Mouse (Mus musculus) kidney, embryonic 16.5 days (tissue): ENCODE measurements around the gene Usp10. TPM values are rescaled to one million over a fixed set of nuclear protein-coding genes. Genes with fewer than 3 reads are reported as not detected.

Experiments used
- ATAC-seq: fragments of 200-750 bp; cut with Nextera tagmentation; 2 replicates; pipeline ENCODE4 v1.8.0; 2017; ENCODE audit warnings: moderate TSS enrichment; ENCODE audit not compliant: low FRiP score, low TSS enrichment
- H3K27ac ChIP-seq: fragments of 300-500 bp; sonication (generic); 2 replicates; pipeline ENCODE4 v1.5.1; 2014; ENCODE audit warnings: low read length
- H3K27me3 ChIP-seq: fragments of 300-500 bp; sonication (generic); 2 replicates; pipeline ENCODE4 v1.6.1; 2014; ENCODE audit warnings: low read length, control low read depth, mixed read lengths; ENCODE audit not compliant: insufficient read depth
- H3K36me3 ChIP-seq: fragments of 300-500 bp; sonication (generic); 2 replicates; pipeline ENCODE4 v1.6.1; 2014; ENCODE audit warnings: low read length, control low read depth, mixed read lengths; ENCODE audit not compliant: insufficient read depth
- H3K4me1 ChIP-seq: fragments of 300-500 bp; sonication (generic); 2 replicates; pipeline ENCODE4 v1.6.1; 2014; ENCODE audit warnings: low read length, control low read depth, mixed read lengths; ENCODE audit not compliant: insufficient read depth
- H3K4me2 ChIP-seq: fragments of 300-500 bp; sonication (generic); replicated peaks from 2 replicates; pipeline ENCODE4 v1.6.1; 2014; ENCODE audit warnings: low read depth, low read length
- H3K4me3 ChIP-seq: fragments of 300-500 bp; sonication (generic); 2 replicates; pipeline ENCODE4 v1.5.1; 2014; ENCODE audit warnings: mild to moderate bottlenecking, low read length
- H3K9ac ChIP-seq: fragments of 300-500 bp; sonication (generic); replicated peaks from 2 replicates; pipeline ENCODE4 v1.6.1; 2014; ENCODE audit warnings: low read length
- H3K9me3 ChIP-seq: fragments of 300-500 bp; sonication (generic); 2 replicates; pipeline ENCODE4 v1.6.1; 2016; ENCODE audit warnings: low read length, control low read depth
- WGBS: fragments of 180-500 bp; shearing (Covaris S2); extraction: QIAGEN DNeasy Blood & Tissue Kit; methylation state at CpG from one replicate; pipeline ENCODE4 v1.1.7; 2014; 5-methylcytosine and 5-hydroxymethylcytosine counted together
- polyA plus RNA-seq: library from polyadenylated mRNA; unstranded; fragments of >200 nt; fragmentation: Nextera tagmentation; extraction: Ambion mirVana; gene quantifications from 2 replicates; pipeline ENCODE4 v1.2.1, GENCODE M21; 2015

Usp10 gene
- polyA plus RNA-seq, 1 experiment from 2014 or later = 194 TPM

GRCm38 (mm10) chr8:119887130-119887529 is 23.0 kb upstream of the Usp10 start:
- 90% methylated on average over 3 of the region's 3 CpGs for WGBS
- Histone ChIP-seq H3K4me3 (no peak overlapping the region), H3K9ac (no peak overlapping the region), H3K9me3 (no peaks in the 10 kb centered on the region), H3K4me2 (no peak overlapping the region), H3K36me3 (no peaks in the 10 kb centered on the region), H3K27ac (no peak overlapping the region), H3K27me3 (no peaks in the 10 kb centered on the region), H3K4me1 (no peaks in the 10 kb centered on the region)
- ATAC-seq = no peak

GRCm38 (mm10) chr8:119888012-119888411 is 22.1 kb upstream of the Usp10 start:
- ATAC-seq = no peak
- 73% methylated on average over 4 of the region's 4 CpGs for WGBS

GRCm38 (mm10) chr8:119897069-119897468 is 13.1 kb upstream of the Usp10 start:
- H3K9ac ChIP-seq = no peak overlapping the region
- 59% methylated on average over 4 of the region's 4 CpGs for WGBS
- H3K4me3 ChIP-seq = no peak overlapping the region
- H3K4me1 ChIP-seq = peaks cover 7% of the 10 kb centered on the region; the same call in 1 of the 2 replicates
- H3K27ac ChIP-seq = no peak overlapping the region; the same call in 1 of the 2 replicates
- no peaks in the 10 kb centered on the region for H3K9me3 ChIP-seq
- no peaks in the 10 kb centered on the region for H3K36me3 ChIP-seq
- ATAC-seq = 0 out of 2 replicates have a peak, but pooled peaks have one; percentile 39
- H3K27me3 ChIP-seq = peaks cover 8% of the 10 kb centered on the region; the same call in 1 of the 2 replicates
- H3K4me2 ChIP-seq = no peak overlapping the region

More at GRCm38 (mm10) chr8:119888012-119888411, 22.1 kb upstream of the Usp10 start:
- Histone ChIP-seq H3K9me3 (no peaks in the 10 kb centered on the region), H3K9ac (no peak overlapping the region), H3K4me2 (no peak overlapping the region), H3K36me3 (no peaks in the 10 kb centered on the region), H3K4me1 (no peaks in the 10 kb centered on the region), H3K27ac (no peak overlapping the region), H3K27me3 (no peaks in the 10 kb centered on the region), H3K4me3 (no peak overlapping the region)

DNA sequence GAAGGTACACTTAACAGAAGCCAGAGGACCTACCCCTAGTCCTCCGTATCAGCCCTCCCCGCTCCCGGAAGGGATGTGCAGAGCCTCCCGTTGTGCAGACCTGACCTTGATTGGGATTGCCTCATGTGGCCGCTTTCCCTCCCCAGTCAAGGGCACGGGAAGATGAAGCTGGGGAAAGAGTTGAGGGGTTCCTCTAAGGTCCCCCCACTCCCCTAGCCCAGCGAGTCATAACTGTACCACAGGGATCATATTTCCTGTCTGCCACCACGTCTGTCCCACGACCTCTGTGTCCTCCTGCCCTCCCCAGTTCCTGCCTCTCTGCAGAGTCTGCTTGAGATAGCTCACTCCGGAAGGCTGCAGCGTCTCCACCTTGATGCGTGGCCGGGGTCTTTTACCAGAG is 12.2 kb upstream of the Usp10 start:
- no peak overlapping the region for H3K4me3 ChIP-seq
- no peak overlapping the region for H3K4me2 ChIP-seq
- 9% methylated on average over 13 of the region's 13 CpGs for WGBS
- H3K4me1 ChIP-seq = peaks cover 7% of the 10 kb centered on the region; the same call in 1 of the 2 replicates
- H3K36me3 ChIP-seq = no peaks in the 10 kb centered on the region
- H3K27ac ChIP-seq = no peak overlapping the region
- no peaks in the 10 kb centered on the region for H3K9me3 ChIP-seq
- peaks cover 8% of the 10 kb centered on the region; the same call in 1 of the 2 replicates for H3K27me3 ChIP-seq
- H3K9ac ChIP-seq = no peak overlapping the region
- no peak; the same call in 1 of the 2 replicates for ATAC-seq

GRCm38 (mm10) chr8:119901349-119901748 is 8.8 kb upstream of the Usp10 start:
- Histone ChIP-seq H3K27ac (no peak overlapping the region), H3K4me2 (no peak overlapping the region)

DNA sequence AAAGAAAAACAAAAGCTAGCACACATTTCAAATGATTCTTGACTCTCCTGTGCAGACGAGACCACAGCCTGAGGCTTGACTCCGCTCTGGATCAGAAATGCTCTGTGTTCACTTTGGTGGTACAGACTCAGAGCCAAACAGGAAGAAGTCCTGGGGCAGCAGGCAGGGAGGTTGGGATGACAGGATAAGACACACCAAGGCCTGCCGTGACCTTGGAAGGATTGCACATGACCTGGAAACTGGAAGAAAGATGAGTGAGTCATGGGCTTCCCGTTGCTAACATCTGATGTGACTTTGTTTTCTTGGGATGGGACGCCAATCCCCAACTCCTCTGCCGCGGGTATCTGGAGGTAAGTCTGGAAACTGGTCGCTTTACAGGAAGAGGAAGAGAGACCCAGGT is 8.2 kb upstream of the Usp10 start:
- 64% methylated on average over 8 of the region's 8 CpGs for WGBS
- H3K4me2 ChIP-seq = no peak overlapping the region

More at GRCm38 (mm10) chr8:119901349-119901748, 8.8 kb upstream of the Usp10 start:
- peak; percentile 46; the same call in 1 of the 2 replicates for ATAC-seq
- Histone ChIP-seq H3K4me3 (no peak overlapping the region), H3K9me3 (no peaks in the 10 kb centered on the region), H3K36me3 (no peaks in the 10 kb centered on the region), H3K4me1 (peaks cover 7% of the 10 kb centered on the region; the same call in 1 of the 2 replicates), H3K9ac (no peak overlapping the region), H3K27me3 (peaks cover 8% of the 10 kb centered on the region; the same call in 1 of the 2 replicates)
- 67% methylated on average over 3 of the region's 3 CpGs for WGBS

GRCm38 (mm10) chr8:119904323-119904911 is 5.7 kb upstream of the Usp10 start:
- no peaks in the 10 kb centered on the region for H3K36me3 ChIP-seq

More for the DNA sequence above, 8.2 kb upstream of the Usp10 start:
- H3K36me3 ChIP-seq = no peaks in the 10 kb centered on the region
- no peak overlapping the region for H3K27ac ChIP-seq
- no peak overlapping the region for H3K9ac ChIP-seq
- peaks cover 8% of the 10 kb centered on the region; the same call in 1 of the 2 replicates for H3K27me3 ChIP-seq
- no peak for ATAC-seq
- H3K4me3 ChIP-seq = no peak overlapping the region
- H3K4me1 ChIP-seq = peaks cover 7% of the 10 kb centered on the region; the same call in 1 of the 2 replicates
- no peaks in the 10 kb centered on the region for H3K9me3 ChIP-seq

DNA sequence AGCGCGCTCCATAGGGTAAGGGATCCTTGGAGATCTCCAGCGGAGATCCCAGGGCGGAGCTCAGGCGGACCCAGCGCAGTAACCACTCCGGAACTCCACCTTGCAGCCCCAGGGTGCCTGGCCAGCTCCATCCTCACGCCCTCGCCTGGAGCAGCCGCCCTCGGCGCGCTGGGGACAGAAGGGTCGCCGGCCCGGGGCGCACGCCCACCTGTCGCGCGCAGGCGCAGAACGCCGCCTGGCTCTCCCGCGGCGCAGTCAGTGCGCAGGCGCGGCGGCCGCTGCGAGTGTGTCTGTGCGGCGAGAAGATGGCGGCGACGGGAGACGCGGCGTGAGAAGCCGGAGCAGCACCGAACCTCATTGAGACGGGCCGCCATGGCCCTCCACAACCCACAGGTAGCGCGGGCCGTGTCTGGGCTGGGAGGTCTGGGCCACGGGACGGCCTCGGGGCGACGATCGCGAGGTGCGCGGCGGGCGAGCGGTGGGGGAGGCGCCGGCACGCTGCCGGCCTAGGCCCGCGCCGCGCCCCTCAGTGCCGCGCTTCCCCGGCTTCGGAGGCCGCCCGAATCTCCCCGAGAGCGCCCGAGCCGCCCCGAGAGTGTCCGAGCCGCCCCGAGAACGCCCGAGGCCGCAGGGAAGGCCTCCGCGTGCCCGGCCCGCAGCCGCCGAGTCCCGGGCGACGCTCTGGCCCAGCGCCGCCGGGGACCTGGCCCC is 542 bp downstream of the Usp10 start, which contains the start of gene Gm20388:
Gene Gm20388 (plus strand): TSS at position 295 of the 711 bp plus-strand sequence.
- Histone ChIP-seq H3K9me3 (no peaks in the 10 kb centered on the region), H3K4me3 (peak within 1 kb of the TSS; percentile 84), H3K4me1 (peaks cover 45% of the 10 kb centered on the region), H3K27me3 (no peaks in the 10 kb centered on the region), H3K36me3 (no peaks in the 10 kb centered on the region), H3K9ac (peak within 1 kb of the TSS; percentile 95), H3K27ac (peak within 1 kb of the TSS; percentile 86), H3K4me2 (peak within 1 kb of the TSS; percentile 93)
- WGBS = under 1% methylated on average over 82 of the region's 97 CpGs
- peak; percentile 94 for ATAC-seq

More at GRCm38 (mm10) chr8:119904323-119904911, 5.7 kb upstream of the Usp10 start:
- Histone ChIP-seq H3K9ac (no peak overlapping the region), H3K27ac (no peak overlapping the region), H3K27me3 (no peaks in the 10 kb centered on the region), H3K4me1 (no peaks in the 10 kb centered on the region), H3K9me3 (no peaks in the 10 kb centered on the region), H3K4me2 (no peak overlapping the region), H3K4me3 (no peak overlapping the region)
- 39% methylated on average over 12 of the region's 12 CpGs for WGBS
- no peak for ATAC-seq

- H3K4me2 ChIP-seq = peak overlapping the region; percentile 93
- peak overlapping the region; percentile 86 for H3K27ac ChIP-seq
- peak overlapping the region; percentile 84 for H3K4me3 ChIP-seq
- no peaks in the 10 kb centered on the region for H3K27me3 ChIP-seq
- H3K9ac ChIP-seq = peak overlapping the region; percentile 95
- no peaks in the 10 kb centered on the region for H3K9me3 ChIP-seq
- under 1% methylated on average over 30 of the region's 30 CpGs for WGBS
- no peak; the same call in 1 of the 2 replicates for ATAC-seq
- H3K4me1 ChIP-seq = peaks cover 51% of the 10 kb centered on the region
- H3K36me3 ChIP-seq = no peaks in the 10 kb centered on the region
Observed at GRCm38 (mm10) chr8:119911258-119911962, 1.2 kb downstream of the Usp10 start.
